Mouse (Mus musculus) intestine, embryonic 16.5 days (tissue): ENCODE measurements around the gene Ubox5. TPM values are rescaled to one million over a fixed set of nuclear protein-coding genes. Genes with fewer than 3 reads are reported as not detected.

Source experiments
- ATAC-seq: fragments of 200-750 bp; cut with Nextera tagmentation; 2 replicates; pipeline ENCODE4 v1.8.0; 2017; ENCODE audit warnings: moderate TSS enrichment, moderate library complexity
- H3K27ac ChIP-seq: fragments of 300-500 bp; sonication (generic); 2 replicates; pipeline ENCODE4 v1.5.1; 2014; ENCODE audit warnings: mild to moderate bottlenecking, low read length
- H3K27me3 ChIP-seq: fragments of 300-500 bp; sonication (generic); replicated peaks from 2 replicates; pipeline ENCODE4 v1.6.1; 2014; ENCODE audit warnings: low read length, control low read depth, mixed read lengths; ENCODE audit not compliant: control insufficient read depth, insufficient read depth
- H3K36me3 ChIP-seq: fragments of 300-500 bp; sonication (generic); 2 replicates; pipeline ENCODE4 v1.6.1; 2014; ENCODE audit warnings: low read length, control low read depth; ENCODE audit not compliant: control insufficient read depth, insufficient read depth
- H3K4me1 ChIP-seq: fragments of 300-500 bp; sonication (generic); 2 replicates; pipeline ENCODE4 v1.6.1; 2014; ENCODE audit warnings: low read length, control low read depth, mixed read lengths; ENCODE audit not compliant: control insufficient read depth, insufficient read depth
- H3K4me2 ChIP-seq: fragments of 300-500 bp; sonication (generic); 2 replicates; pipeline ENCODE4 v1.6.1; 2014; ENCODE audit warnings: low read depth, low read length, control low read depth
- H3K4me3 ChIP-seq: fragments of 300-500 bp; sonication (generic); 2 replicates; pipeline ENCODE4 v1.5.1; 2014; ENCODE audit warnings: mild to moderate bottlenecking, low read length
- H3K9ac ChIP-seq: fragments of 300-500 bp; sonication (generic); 2 replicates; pipeline ENCODE4 v1.6.1; 2014; ENCODE audit warnings: low read depth, low read length
- H3K9me3 ChIP-seq: fragments of 300-500 bp; sonication (generic); 2 replicates; pipeline ENCODE4 v1.6.1; 2016; ENCODE audit warnings: low read length, control low read depth; ENCODE audit not compliant: control insufficient read depth
- WGBS: fragments of 180-500 bp; shearing (Covaris S2); extraction: QIAGEN DNeasy Blood & Tissue Kit; methylation state at CpG from one replicate; pipeline ENCODE4 v1.1.7; 2014; 5-methylcytosine and 5-hydroxymethylcytosine counted together
- polyA plus RNA-seq: library from polyadenylated mRNA; unstranded; fragments of >200 nt; fragmentation: Nextera tagmentation; extraction: Ambion mirVana; gene quantifications from 2 replicates; pipeline ENCODE4 v1.2.1, GENCODE M21; 2015

The Ubox5 gene
- polyA plus RNA-seq: 11.7 and 12.0 TPM in 2 replicates

GRCm38 (mm10) chr2:130629839-130630203 is at the start of gene Ubox5, which contains the start of gene Fastkd5:
TSS of gene Ubox5 (minus strand) at chr2:130630038.
TSS of gene Fastkd5 (minus strand) at chr2:130630027.
- WGBS: under 1% methylated on average over 19 of the region's 25 CpGs
- peak; percentile 87 for ATAC-seq
- H3K9ac ChIP-seq: peak within 1 kb of the TSS; percentile 95
- peak within 1 kb of the TSS; percentile 73 for H3K27ac ChIP-seq
- no peaks in the 10 kb centered on the region for H3K9me3 ChIP-seq
- peaks cover 15% of the 10 kb centered on the region for H3K4me1 ChIP-seq
- H3K4me3 ChIP-seq: peak within 1 kb of the TSS; percentile 97
- H3K27me3 ChIP-seq: peaks cover 5% of the 10 kb centered on the region
- no peaks in the 10 kb centered on the region for H3K36me3 ChIP-seq
- peak within 1 kb of the TSS; percentile 72 for H3K4me2 ChIP-seq

GRCm38 (mm10) chr2:130679154-130679553 is 49.3 kb upstream of the Ubox5 start:
- Histone ChIP-seq H3K27ac (no peak overlapping the region), H3K36me3 (peaks cover 31% of the 10 kb centered on the region), H3K4me3 (no peak overlapping the region), H3K9me3 (no peaks in the 10 kb centered on the region), H3K9ac (no peak overlapping the region), H3K4me1 (no peaks in the 10 kb centered on the region), H3K27me3 (no peaks in the 10 kb centered on the region), H3K4me2 (no peak overlapping the region)
- 93% methylated on average over 12 of the region's 12 CpGs for WGBS
- ATAC-seq: no peak

GRCm38 (mm10) chr2:130677211-130677610 is 47.4 kb upstream of the Ubox5 start:
- Histone ChIP-seq H3K9me3 (no peaks in the 10 kb centered on the region), H3K4me3 (no peak overlapping the region), H3K9ac (no peak overlapping the region), H3K36me3 (peaks cover 34% of the 10 kb centered on the region), H3K4me1 (no peaks in the 10 kb centered on the region), H3K27me3 (no peaks in the 10 kb centered on the region), H3K27ac (no peak overlapping the region), H3K4me2 (no peak overlapping the region)
- WGBS: 85% methylated on average over 10 of the region's 10 CpGs
- ATAC-seq: no peak

- ATAC-seq: peak; percentile 75
- under 1% methylated on average over 31 of the region's 31 CpGs for WGBS
- Histone ChIP-seq H3K4me3 (peak within 1 kb of the TSS; percentile 76), H3K4me2 (peak within 1 kb of the TSS; percentile 82), H3K27ac (peak within 1 kb of the TSS; percentile 74), H3K36me3 (peaks cover 8% of the 10 kb centered on the region), H3K9me3 (no peaks in the 10 kb centered on the region), H3K9ac (peak within 1 kb of the TSS; percentile 76), H3K4me1 (peaks cover 24% of the 10 kb centered on the region), H3K27me3 (no peaks in the 10 kb centered on the region)
Observed at GRCm38 (mm10) chr2:130667559-130667958, 37.7 kb upstream of the Ubox5 start, which contains the start of gene Itpa. TSS of gene Itpa (plus strand) at chr2:130667610.

GRCm38 (mm10) chr2:130664102-130664701 is 34.4 kb upstream of the Ubox5 start, which contains the start of gene Ddrgk1:
TSS of gene Ddrgk1 (minus strand) at chr2:130664659.
- Histone ChIP-seq H3K27me3 (no peaks in the 10 kb centered on the region), H3K27ac (peak within 1 kb of the TSS; percentile 99), H3K4me1 (peaks cover 23% of the 10 kb centered on the region), H3K36me3 (no peaks in the 10 kb centered on the region; the same call in 1 of the 2 replicates), H3K4me3 (peak within 1 kb of the TSS; percentile 70), H3K9ac (peak within 1 kb of the TSS; percentile 93), H3K9me3 (no peaks in the 10 kb centered on the region), H3K4me2 (peak within 1 kb of the TSS; percentile 58)
- WGBS: under 1% methylated on average over 40 of the region's 40 CpGs
- peak; percentile 97 for ATAC-seq

GRCm38 (mm10) chr2:130663342-130663741 is 33.5 kb upstream of the Ubox5 start:
- peaks cover 6% of the 10 kb centered on the region; the same call in 1 of the 2 replicates for H3K36me3 ChIP-seq
- peaks cover 20% of the 10 kb centered on the region for H3K4me1 ChIP-seq
- H3K9ac ChIP-seq: peak overlapping the region; percentile 93
- H3K4me3 ChIP-seq: no peak overlapping the region
- no peaks in the 10 kb centered on the region for H3K27me3 ChIP-seq
- 92% methylated on average over 11 of the region's 11 CpGs for WGBS
- no peak for ATAC-seq
- H3K9me3 ChIP-seq: no peaks in the 10 kb centered on the region
- H3K4me2 ChIP-seq: peak overlapping the region; percentile 58
- no peak overlapping the region for H3K27ac ChIP-seq

- H3K9ac ChIP-seq: no peak overlapping the region
- WGBS: 93% methylated on average over 10 of the region's 10 CpGs
- H3K4me2 ChIP-seq: no peak overlapping the region
- H3K4me3 ChIP-seq: no peak overlapping the region
- H3K36me3 ChIP-seq: peaks cover 17% of the 10 kb centered on the region
- H3K9me3 ChIP-seq: no peaks in the 10 kb centered on the region
- no peak overlapping the region for H3K27ac ChIP-seq
- H3K27me3 ChIP-seq: no peaks in the 10 kb centered on the region
- no peak for ATAC-seq
- peaks cover 7% of the 10 kb centered on the region for H3K4me1 ChIP-seq
Observed at GRCm38 (mm10) chr2:130658530-130658929, 28.7 kb upstream of the Ubox5 start.

GRCm38 (mm10) chr2:130657541-130657940 is 27.7 kb upstream of the Ubox5 start:
- Histone ChIP-seq H3K36me3 (peaks cover 17% of the 10 kb centered on the region), H3K4me3 (no peak overlapping the region), H3K4me1 (no peaks in the 10 kb centered on the region), H3K9me3 (no peaks in the 10 kb centered on the region), H3K27me3 (no peaks in the 10 kb centered on the region), H3K4me2 (no peak overlapping the region), H3K9ac (no peak overlapping the region), H3K27ac (no peak overlapping the region)
- WGBS: 83% methylated on average over 6 of the region's 6 CpGs
- no peak for ATAC-seq

- H3K4me2 ChIP-seq: no peak overlapping the region
- H3K9ac ChIP-seq: no peak overlapping the region
- ATAC-seq: no peak
- peaks cover 17% of the 10 kb centered on the region for H3K36me3 ChIP-seq
- 94% methylated on average over 9 of the region's 9 CpGs for WGBS
- no peak overlapping the region for H3K4me3 ChIP-seq
- no peaks in the 10 kb centered on the region for H3K9me3 ChIP-seq
- H3K27ac ChIP-seq: no peak overlapping the region
- no peaks in the 10 kb centered on the region for H3K4me1 ChIP-seq
- no peaks in the 10 kb centered on the region for H3K27me3 ChIP-seq
Observed at GRCm38 (mm10) chr2:130656536-130656935, 26.7 kb upstream of the Ubox5 start.
